Mouse (Mus musculus): ENCODE data around the gene Slc5a3. TPM values are rescaled to one million over a fixed set of nuclear protein-coding genes. Genes with fewer than 3 reads are reported as not detected.

Gene Slc5a3
- polyA plus RNA-seq, 1 experiment: 19.6 TPM

DNA sequence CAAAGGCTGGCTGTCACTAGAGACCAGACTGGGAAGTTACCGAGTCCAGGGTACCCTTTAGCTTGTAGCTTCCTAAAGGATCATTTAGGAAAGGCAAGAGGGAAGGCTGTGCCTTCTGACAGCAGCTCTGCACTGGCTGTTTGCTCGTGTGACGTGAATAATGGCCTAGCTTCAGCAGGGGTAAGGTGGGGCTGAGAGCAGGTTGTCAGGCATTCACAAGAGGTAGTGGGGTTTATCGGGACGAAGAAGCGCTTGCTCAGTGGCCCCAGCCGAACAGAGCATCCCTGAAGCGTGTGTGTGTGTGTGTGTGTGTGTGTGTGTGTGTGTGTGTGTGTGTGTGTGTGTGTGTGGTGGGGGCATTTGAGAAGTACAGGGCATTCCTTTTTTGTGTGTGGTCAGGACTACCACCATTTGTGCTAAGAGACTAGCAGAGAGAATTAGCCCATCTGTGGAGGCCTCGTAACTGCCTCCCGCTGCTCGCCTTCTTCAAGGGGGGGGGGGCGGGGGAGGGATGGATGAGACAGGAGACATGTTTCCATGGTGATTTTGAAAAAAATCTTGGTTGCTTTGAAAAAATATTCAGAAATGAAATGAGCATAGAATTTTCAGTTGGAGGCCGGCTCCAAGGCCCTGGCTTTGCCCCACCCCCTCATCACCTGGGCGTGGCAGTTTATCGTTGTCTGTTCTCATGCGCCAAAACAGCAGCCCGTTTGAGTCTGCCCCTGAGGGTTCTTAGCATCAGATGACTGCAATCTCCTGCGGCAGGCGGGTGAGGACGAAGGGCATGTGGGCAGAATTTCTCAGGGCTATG, 57.7 kb downstream of the Slc5a3 start:
- H3K4me1 ChIP-seq (ENCODE audit: control insufficient read depth, insufficient read depth, low read length): peaks cover 14% of the 10 kb centered on the region
- H3K27ac ChIP-seq (ENCODE audit: insufficient read depth, low read length): no peak overlapping the region
- no peak for TF ChIP-seq POLR2A (IDR thresholded peaks at IDR 0.05; ENCODE audit: low read depth, low read length)
- TF ChIP-seq CTCF (IDR thresholded peaks at IDR 0.05; ENCODE audit: borderline replicate concordance, insufficient read depth, low read length): no peak
- no peak overlapping the region for H3K4me3 ChIP-seq (ENCODE audit: insufficient read depth, low read length)

DNA sequence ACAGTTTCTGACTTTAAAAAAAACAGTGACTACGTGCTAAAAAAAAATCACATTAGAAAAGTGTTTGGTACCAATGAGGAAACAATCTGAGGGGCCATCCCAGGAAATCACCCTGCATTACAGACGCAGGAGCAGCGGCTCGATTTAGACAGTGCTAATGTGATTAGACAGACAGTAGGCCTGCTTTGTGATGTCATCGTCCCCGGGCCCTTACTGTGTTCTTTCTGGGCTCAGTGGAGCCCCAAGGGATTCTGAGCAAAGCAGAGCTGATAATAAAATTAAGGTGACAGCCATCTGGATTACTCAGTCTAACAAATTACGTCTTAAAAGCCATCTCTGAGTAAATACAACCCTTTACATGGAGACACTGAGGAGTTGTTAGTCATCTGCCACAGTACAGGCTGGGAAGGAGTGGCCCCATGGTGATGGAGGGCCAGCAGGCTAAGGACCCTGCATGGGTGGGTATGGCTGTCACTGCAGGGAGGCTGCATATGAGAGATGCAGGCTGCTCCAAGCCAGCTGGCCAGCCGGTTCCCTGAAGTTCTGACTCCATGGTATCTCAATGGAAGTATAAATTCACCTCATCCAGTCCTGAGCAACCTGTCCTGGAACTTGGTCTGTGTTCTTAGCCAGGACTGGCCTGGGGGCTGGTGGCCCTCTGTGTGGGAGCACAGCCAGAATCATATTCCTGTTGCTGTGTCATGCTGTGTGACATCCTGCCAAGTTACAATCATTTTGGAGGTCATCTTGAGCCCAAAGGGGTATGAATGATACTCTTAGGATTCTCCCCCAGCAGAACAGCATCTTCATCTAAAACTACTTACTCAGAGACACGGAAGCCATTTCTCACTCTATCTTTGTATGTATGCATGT, 59.5 kb downstream of the Slc5a3 start:
- H3K27ac ChIP-seq (ENCODE audit: insufficient read depth, low read length): peak overlapping the region; percentile 43; the same call in 1 of the 2 replicates

DNA sequence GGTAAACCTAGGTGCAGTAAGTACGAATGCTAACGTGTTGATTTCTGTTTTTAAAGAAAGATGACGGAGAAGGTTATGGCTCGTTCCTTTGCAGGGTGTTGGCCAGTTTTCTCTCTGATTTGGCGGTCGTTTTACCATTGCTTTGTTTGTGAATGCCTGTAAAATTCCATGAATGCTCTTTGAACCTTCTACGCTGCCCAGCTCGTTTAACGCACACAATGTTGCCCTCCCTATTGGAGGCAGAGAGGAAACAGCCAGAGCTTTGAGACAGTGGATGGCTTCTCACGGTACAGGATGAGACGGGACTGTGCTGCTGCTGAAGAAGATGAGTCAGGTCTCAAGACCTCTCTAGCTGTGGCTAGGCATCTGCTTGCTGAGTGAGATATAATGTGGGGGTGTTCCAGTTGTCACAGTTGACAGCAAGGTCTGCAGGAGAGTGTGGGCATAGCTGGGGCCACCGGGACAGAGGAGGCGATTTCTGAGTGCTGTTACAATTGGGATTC, 60.9 kb downstream of the Slc5a3 start:
- H3K27ac ChIP-seq (ENCODE audit: insufficient read depth, low read length): peak overlapping the region; percentile 19; the same call in 1 of the 2 replicates
- H3K4me3 ChIP-seq (ENCODE audit: insufficient read depth, low read length): no peak overlapping the region
- TF ChIP-seq POLR2A (IDR thresholded peaks at IDR 0.05; ENCODE audit: low read depth, low read length): no peak
- TF ChIP-seq CTCF (IDR thresholded peaks at IDR 0.05; ENCODE audit: borderline replicate concordance, insufficient read depth, low read length): no peak
- H3K4me1 ChIP-seq (ENCODE audit: control insufficient read depth, insufficient read depth, low read length): peaks cover 14% of the 10 kb centered on the region

More for the DNA sequence above, 59.5 kb downstream of the Slc5a3 start:
- TF ChIP-seq CTCF (IDR thresholded peaks at IDR 0.05; ENCODE audit: borderline replicate concordance, insufficient read depth, low read length) (no peak), POLR2A (IDR thresholded peaks at IDR 0.05; ENCODE audit: low read depth, low read length) (no peak)
- Histone ChIP-seq H3K4me1 (ENCODE audit: control insufficient read depth, insufficient read depth, low read length) (peaks cover 14% of the 10 kb centered on the region), H3K4me3 (ENCODE audit: insufficient read depth, low read length) (no peak overlapping the region)

- TF ChIP-seq POLR2A (IDR thresholded peaks at IDR 0.05; ENCODE audit: low read depth, low read length): no peak
- no peak for TF ChIP-seq CTCF (IDR thresholded peaks at IDR 0.05; ENCODE audit: borderline replicate concordance, insufficient read depth, low read length)
- peaks cover 10% of the 10 kb centered on the region for H3K4me1 ChIP-seq (ENCODE audit: control insufficient read depth, insufficient read depth, low read length)
Measured at GRCm38 (mm10) chr16:92120899-92121531, 62.9 kb downstream of the Slc5a3 start.

DNA sequence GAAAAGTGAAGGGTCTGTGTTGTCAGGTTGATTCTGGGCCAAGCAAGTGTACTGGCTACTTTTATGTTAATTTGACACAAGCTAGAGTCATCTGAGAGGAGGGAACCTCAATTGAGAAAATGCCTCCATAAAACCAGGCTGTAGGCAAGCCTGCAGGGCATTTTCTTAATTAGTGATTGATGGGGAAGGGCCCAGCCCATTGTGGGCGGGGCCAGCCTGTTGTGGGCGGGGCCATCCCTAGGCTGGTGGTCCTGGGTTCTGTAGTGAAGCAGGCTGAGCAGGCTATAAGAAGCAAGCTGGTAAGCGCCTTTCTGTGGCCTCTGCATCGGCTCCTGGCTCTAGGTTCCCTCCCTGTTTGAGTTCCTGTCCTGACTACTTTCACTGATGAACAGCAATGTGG, 69.1 kb downstream of the Slc5a3 start:
- Histone ChIP-seq H3K4me3 (ENCODE audit: insufficient read depth, low read length) (no peak overlapping the region), H3K27ac (ENCODE audit: insufficient read depth, low read length) (no peak overlapping the region), H3K4me1 (ENCODE audit: control insufficient read depth, insufficient read depth, low read length) (no peaks in the 10 kb centered on the region)
- TF ChIP-seq POLR2A (IDR thresholded peaks at IDR 0.05; ENCODE audit: low read depth, low read length) (no peak), CTCF (IDR thresholded peaks at IDR 0.05; ENCODE audit: borderline replicate concordance, insufficient read depth, low read length) (no peak)

More at GRCm38 (mm10) chr16:92120899-92121531, 62.9 kb downstream of the Slc5a3 start:
- H3K4me3 ChIP-seq (ENCODE audit: insufficient read depth, low read length): no peak overlapping the region
- H3K27ac ChIP-seq (ENCODE audit: insufficient read depth, low read length): no peak overlapping the region

DNA sequence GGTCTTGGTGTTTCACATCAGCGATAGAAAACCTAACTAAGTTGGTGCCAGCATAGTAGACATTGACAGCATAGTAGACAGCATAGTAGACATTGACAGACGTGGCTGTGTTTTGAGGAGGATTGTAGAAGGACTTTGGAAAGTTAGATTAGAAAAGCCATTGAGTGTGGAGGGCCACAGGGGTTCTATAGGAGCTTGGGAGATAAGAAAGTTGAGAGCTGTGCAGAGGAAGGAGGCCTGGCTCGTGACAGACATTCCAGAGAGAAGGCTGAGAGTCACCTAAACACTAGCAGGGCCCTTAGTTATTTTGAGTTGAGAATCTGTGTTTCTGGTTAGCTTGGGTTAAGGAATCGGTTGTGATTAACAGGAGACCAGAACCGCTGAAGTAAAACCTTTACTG, 69.5 kb downstream of the Slc5a3 start:
- Histone ChIP-seq H3K27ac (ENCODE audit: insufficient read depth, low read length) (no peak overlapping the region), H3K4me3 (ENCODE audit: insufficient read depth, low read length) (no peak overlapping the region), H3K4me1 (ENCODE audit: control insufficient read depth, insufficient read depth, low read length) (no peaks in the 10 kb centered on the region)
- TF ChIP-seq CTCF (IDR thresholded peaks at IDR 0.05; ENCODE audit: borderline replicate concordance, insufficient read depth, low read length) (no peak), POLR2A (IDR thresholded peaks at IDR 0.05; ENCODE audit: low read depth, low read length) (no peak)

DNA sequence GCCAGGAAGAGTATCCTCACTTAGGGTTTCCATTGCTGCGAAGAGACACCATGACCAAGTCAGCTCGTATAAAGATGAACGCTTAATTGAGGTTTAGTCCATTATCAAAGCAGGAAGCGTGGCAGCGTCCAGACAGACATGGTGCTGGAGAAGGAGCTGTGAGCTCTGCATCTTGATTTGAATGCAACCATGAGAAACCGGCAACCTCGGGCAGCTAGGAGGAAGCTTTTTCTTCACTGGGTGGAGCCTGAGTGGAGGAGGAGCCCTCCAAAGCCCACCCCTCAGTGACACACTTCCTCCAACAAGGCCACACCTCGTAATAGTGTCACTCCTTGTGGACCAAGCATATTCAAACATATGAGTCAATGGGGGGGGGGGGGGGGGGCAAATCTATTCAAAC, 71.7 kb downstream of the Slc5a3 start:
- Histone ChIP-seq H3K4me3 (ENCODE audit: insufficient read depth, low read length) (no peak overlapping the region), H3K27ac (ENCODE audit: insufficient read depth, low read length) (no peak overlapping the region), H3K4me1 (ENCODE audit: control insufficient read depth, insufficient read depth, low read length) (no peaks in the 10 kb centered on the region)
- TF ChIP-seq POLR2A (IDR thresholded peaks at IDR 0.05; ENCODE audit: low read depth, low read length): no peak
- TF ChIP-seq CTCF (IDR thresholded peaks at IDR 0.05; ENCODE audit: borderline replicate concordance, insufficient read depth, low read length): no peak

- TF ChIP-seq CTCF (IDR thresholded peaks at IDR 0.05; ENCODE audit: borderline replicate concordance, insufficient read depth, low read length) (no peak), POLR2A (IDR thresholded peaks at IDR 0.05; ENCODE audit: low read depth, low read length) (no peak)
- H3K27ac ChIP-seq (ENCODE audit: insufficient read depth, low read length): no peak overlapping the region
- no peaks in the 10 kb centered on the region for H3K4me1 ChIP-seq (ENCODE audit: control insufficient read depth, insufficient read depth, low read length)
- no peak overlapping the region for H3K4me3 ChIP-seq (ENCODE audit: insufficient read depth, low read length)
Measured at GRCm38 (mm10) chr16:92132511-92132910, 74.4 kb downstream of the Slc5a3 start.

GRCm38 (mm10) chr16:92134148-92134764, 76.1 kb downstream of the Slc5a3 start:
- Histone ChIP-seq H3K4me1 (ENCODE audit: control insufficient read depth, insufficient read depth, low read length) (no peaks in the 10 kb centered on the region), H3K27ac (ENCODE audit: insufficient read depth, low read length) (no peak overlapping the region), H3K4me3 (ENCODE audit: insufficient read depth, low read length) (no peak overlapping the region)
- TF ChIP-seq CTCF (IDR thresholded peaks at IDR 0.05; ENCODE audit: borderline replicate concordance, insufficient read depth, low read length): no peak
